Mouse (Mus musculus): Measurements from ENCODE around the gene Ocm. TPM values are rescaled to one million over a fixed set of nuclear protein-coding genes. Genes with fewer than 3 reads are reported as not detected.
"Not testable (repeated sequence)": the region's sequence is repeated elsewhere in the genome, so short reads cannot be mapped to it uniquely, and the experiment has no call there.

The Ocm gene
- polyA plus RNA-seq, 1 experiment from 2014 or later: 0.59 TPM

GRCm38 (mm10) chr5:144014551-144015311 lies 11.7 kb downstream of the Ocm start, which contains the start of gene Ccz1:
Ccz1 (minus strand) TSS chr5:144014877.
- 3% methylated on average over 44 of the region's 47 CpGs for WGBS

GRCm38 (mm10) chr5:144013366-144014134 lies 12.9 kb downstream of the Ocm start:
- H3K4me1 ChIP-seq (ENCODE audit: control insufficient read depth, insufficient read depth, low read depth, low read length); ATAC-seq; H3K9ac ChIP-seq (ENCODE audit: low read depth, low read length); H3K9me3 ChIP-seq (ENCODE audit: control insufficient read depth, low read length); H3K27me3 ChIP-seq (replicated peaks; ENCODE audit: control insufficient read depth, insufficient read depth, low read length); H3K27ac ChIP-seq (ENCODE audit: low read depth, low read length): not testable (repeated sequence)
- 69% methylated on average over 12 of the region's 13 CpGs for WGBS
- peaks cover 30% of the 10 kb centered on the region for H3K36me3 ChIP-seq (ENCODE audit: control insufficient read depth, insufficient read depth, low read length)
- peak overlapping the region; percentile 96 for H3K4me3 ChIP-seq (ENCODE audit: low read length)
- peak overlapping the region; percentile 54 for H3K4me2 ChIP-seq (ENCODE audit: low read length)

More at GRCm38 (mm10) chr5:144014551-144015311, 11.7 kb downstream of the Ocm start, which contains the start of gene Ccz1:
- Histone ChIP-seq H3K9me3 (ENCODE audit: control insufficient read depth, low read length) (no peaks in the 10 kb centered on the region), H3K9ac (ENCODE audit: low read depth, low read length) (peak within 1 kb of the TSS; percentile 95), H3K4me3 (ENCODE audit: low read length) (peak within 1 kb of the TSS; percentile 96), H3K4me2 (ENCODE audit: low read length) (peak within 1 kb of the TSS; percentile 56), H3K36me3 (ENCODE audit: control insufficient read depth, insufficient read depth, low read length) (peaks cover 21% of the 10 kb centered on the region), H3K27me3 (replicated peaks; ENCODE audit: control insufficient read depth, insufficient read depth, low read length) (no peaks in the 10 kb centered on the region), H3K4me1 (ENCODE audit: control insufficient read depth, insufficient read depth, low read depth, low read length) (peaks cover 4% of the 10 kb centered on the region), H3K27ac (ENCODE audit: low read depth, low read length) (peak within 1 kb of the TSS; percentile 81)
- peak; percentile 100 for ATAC-seq

DNA sequence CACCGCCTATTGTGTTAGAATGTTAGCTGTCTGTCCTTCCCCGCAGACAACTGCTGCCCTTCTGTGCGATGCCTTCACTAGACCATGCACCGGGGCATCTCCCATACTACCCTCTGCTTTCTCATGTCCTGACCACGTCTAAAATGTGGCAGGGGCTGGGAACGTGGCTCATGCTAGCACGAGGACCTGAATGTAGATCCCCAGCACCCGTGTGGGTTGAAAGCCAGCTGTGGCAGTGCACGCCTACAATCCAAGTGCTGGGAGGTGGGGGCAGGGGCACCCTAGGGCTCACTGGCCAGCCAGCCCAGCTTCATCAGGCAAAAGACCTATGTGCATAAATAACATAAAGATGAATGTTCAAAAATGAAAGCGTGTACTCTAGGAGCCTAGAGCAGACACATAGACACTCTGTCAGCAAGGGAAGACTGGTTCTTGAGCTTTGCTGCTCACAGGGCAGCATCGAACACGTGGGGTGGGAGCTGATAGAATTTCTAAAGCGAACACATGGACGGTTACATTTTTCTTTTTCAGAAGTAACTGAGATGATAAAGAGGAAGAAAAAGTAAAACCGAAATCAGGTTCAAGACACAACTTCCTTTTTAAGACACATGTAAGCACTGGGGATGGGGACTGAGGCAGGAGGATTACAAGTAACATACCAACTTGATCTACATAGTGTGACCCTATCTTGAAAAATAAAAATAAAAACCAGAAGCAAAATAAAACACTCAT lies 23.8 kb downstream of the Ocm start:
- H3K9ac ChIP-seq (ENCODE audit: low read depth, low read length): no peak overlapping the region
- no peak overlapping the region for H3K4me3 ChIP-seq (ENCODE audit: low read length)
- no peak overlapping the region for H3K27ac ChIP-seq (ENCODE audit: low read depth, low read length)
- H3K36me3 ChIP-seq (ENCODE audit: control insufficient read depth, insufficient read depth, low read length): peaks cover 48% of the 10 kb centered on the region
- no peak overlapping the region for H3K4me2 ChIP-seq (ENCODE audit: low read length)
- H3K4me1 ChIP-seq (ENCODE audit: control insufficient read depth, insufficient read depth, low read depth, low read length): no peaks in the 10 kb centered on the region
- H3K27me3 ChIP-seq (replicated peaks; ENCODE audit: control insufficient read depth, insufficient read depth, low read length): no peaks in the 10 kb centered on the region
- H3K9me3 ChIP-seq (ENCODE audit: control insufficient read depth, low read length): no peaks in the 10 kb centered on the region
- ATAC-seq: no peak
- 88% methylated on average over 15 of the region's 15 CpGs for WGBS

GRCm38 (mm10) chr5:143999409-143999808 lies 27.1 kb downstream of the Ocm start:
- H3K36me3 ChIP-seq (ENCODE audit: control insufficient read depth, insufficient read depth, low read length): peaks cover 53% of the 10 kb centered on the region
- no peak overlapping the region for H3K4me3 ChIP-seq (ENCODE audit: low read length)
- no peak overlapping the region for H3K9ac ChIP-seq (ENCODE audit: low read depth, low read length)
- no peaks in the 10 kb centered on the region for H3K27me3 ChIP-seq (replicated peaks; ENCODE audit: control insufficient read depth, insufficient read depth, low read length)
- H3K4me1 ChIP-seq (ENCODE audit: control insufficient read depth, insufficient read depth, low read depth, low read length): no peaks in the 10 kb centered on the region
- H3K4me2 ChIP-seq (ENCODE audit: low read length): no peak overlapping the region
- no peaks in the 10 kb centered on the region for H3K9me3 ChIP-seq (ENCODE audit: control insufficient read depth, low read length)
- ATAC-seq: no peak
- H3K27ac ChIP-seq (ENCODE audit: low read depth, low read length): no peak overlapping the region
- 81% methylated on average over 1 of the region's 1 CpGs for WGBS

DNA sequence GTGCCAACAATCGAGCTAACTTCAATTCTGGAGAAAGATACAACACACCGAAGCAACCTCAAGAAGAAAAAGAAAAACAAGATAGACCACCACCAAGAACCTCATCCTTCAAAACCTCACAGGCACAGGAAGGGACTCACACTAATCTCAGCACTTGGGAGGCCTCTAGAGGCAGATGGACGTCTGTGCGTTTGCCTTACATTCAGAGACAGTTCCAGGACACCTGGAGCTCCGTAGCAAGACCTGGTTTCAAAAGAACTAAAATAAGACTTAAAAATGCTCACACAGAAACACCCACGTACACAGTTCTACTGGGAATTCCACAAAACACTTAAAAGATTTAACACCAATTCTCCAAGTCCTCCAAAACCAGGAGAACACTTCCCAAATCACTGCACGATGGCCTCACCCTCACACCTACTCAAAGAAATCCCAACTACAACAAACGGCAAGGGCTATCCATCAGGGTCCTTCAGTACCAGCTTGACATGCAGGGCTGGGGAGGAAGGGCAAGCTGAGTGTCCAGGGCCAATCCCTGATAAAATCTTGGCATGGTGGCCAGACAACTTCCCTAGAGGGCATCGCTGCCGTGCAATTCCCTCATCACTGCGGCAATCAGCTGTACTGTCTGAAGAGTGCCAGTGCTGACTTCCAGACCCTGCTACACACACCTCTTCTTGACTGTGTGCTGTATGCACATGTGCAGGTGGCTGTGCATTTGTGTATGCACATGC lies 31.7 kb downstream of the Ocm start:
- Histone ChIP-seq H3K36me3 (ENCODE audit: control insufficient read depth, insufficient read depth, low read length) (peaks cover 61% of the 10 kb centered on the region), H3K4me2 (ENCODE audit: low read length) (no peak overlapping the region), H3K27ac (ENCODE audit: low read depth, low read length) (no peak overlapping the region), H3K9ac (ENCODE audit: low read depth, low read length) (no peak overlapping the region), H3K9me3 (ENCODE audit: control insufficient read depth, low read length) (no peaks in the 10 kb centered on the region), H3K4me3 (ENCODE audit: low read length) (no peak overlapping the region), H3K27me3 (replicated peaks; ENCODE audit: control insufficient read depth, insufficient read depth, low read length) (no peaks in the 10 kb centered on the region), H3K4me1 (ENCODE audit: control insufficient read depth, insufficient read depth, low read depth, low read length) (no peaks in the 10 kb centered on the region)
- WGBS: 77% methylated on average over 11 of the region's 11 CpGs
- no peak for ATAC-seq

- Histone ChIP-seq H3K36me3 (ENCODE audit: control insufficient read depth, insufficient read depth, low read length) (peaks cover 64% of the 10 kb centered on the region), H3K4me2 (ENCODE audit: low read length) (no peak overlapping the region), H3K27me3 (replicated peaks; ENCODE audit: control insufficient read depth, insufficient read depth, low read length) (no peaks in the 10 kb centered on the region), H3K4me3 (ENCODE audit: low read length) (no peak overlapping the region), H3K9ac (ENCODE audit: low read depth, low read length) (no peak overlapping the region), H3K27ac (ENCODE audit: low read depth, low read length) (no peak overlapping the region), H3K4me1 (ENCODE audit: control insufficient read depth, insufficient read depth, low read depth, low read length) (no peaks in the 10 kb centered on the region), H3K9me3 (ENCODE audit: control insufficient read depth, low read length) (no peaks in the 10 kb centered on the region)
- ATAC-seq: no peak
- WGBS: 94% methylated on average over 5 of the region's 5 CpGs
Measured at GRCm38 (mm10) chr5:143993849-143994248, 32.6 kb downstream of the Ocm start.

DNA sequence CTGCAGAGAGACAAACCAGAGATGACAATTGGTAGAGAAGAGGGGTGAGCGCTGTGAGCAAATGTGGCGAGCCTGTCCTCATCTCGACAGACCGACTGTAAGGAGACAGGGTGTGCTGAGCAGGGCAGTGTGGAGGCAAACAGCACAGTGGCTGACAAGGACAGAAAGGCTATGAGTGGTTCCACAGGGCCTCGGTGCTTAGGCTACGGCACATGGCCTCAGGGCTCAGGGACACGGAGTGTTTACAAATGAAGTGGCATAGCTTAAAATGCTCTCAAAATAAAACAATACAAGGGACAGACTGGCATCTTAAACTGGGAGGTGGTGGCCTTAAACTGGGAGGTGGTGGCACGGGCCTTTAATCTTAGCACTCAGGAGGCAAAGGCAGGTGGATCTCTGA lies 33.2 kb downstream of the Ocm start:
- no peak for ATAC-seq
- no peak overlapping the region for H3K4me2 ChIP-seq (ENCODE audit: low read length)
- no peak overlapping the region for H3K4me3 ChIP-seq (ENCODE audit: low read length)
- WGBS: 90% methylated on average over 8 of the region's 8 CpGs
- no peak overlapping the region for H3K9ac ChIP-seq (ENCODE audit: low read depth, low read length)
- no peaks in the 10 kb centered on the region for H3K27me3 ChIP-seq (replicated peaks; ENCODE audit: control insufficient read depth, insufficient read depth, low read length)
- H3K36me3 ChIP-seq (ENCODE audit: control insufficient read depth, insufficient read depth, low read length): peaks cover 65% of the 10 kb centered on the region
- no peaks in the 10 kb centered on the region for H3K4me1 ChIP-seq (ENCODE audit: control insufficient read depth, insufficient read depth, low read depth, low read length)
- no peaks in the 10 kb centered on the region for H3K9me3 ChIP-seq (ENCODE audit: control insufficient read depth, low read length)
- no peak overlapping the region for H3K27ac ChIP-seq (ENCODE audit: low read depth, low read length)

- H3K36me3 ChIP-seq (ENCODE audit: control insufficient read depth, insufficient read depth, low read length): peaks cover 60% of the 10 kb centered on the region
- ATAC-seq: no peak
Measured at GRCm38 (mm10) chr5:143992661-143993060, 33.8 kb downstream of the Ocm start.

More at GRCm38 (mm10) chr5:143992661-143993060, 33.8 kb downstream of the Ocm start:
- Histone ChIP-seq H3K4me2 (ENCODE audit: low read length) (no peak overlapping the region), H3K4me1 (ENCODE audit: control insufficient read depth, insufficient read depth, low read depth, low read length) (no peaks in the 10 kb centered on the region), H3K27ac (ENCODE audit: low read depth, low read length) (no peak overlapping the region), H3K9ac (ENCODE audit: low read depth, low read length) (no peak overlapping the region), H3K27me3 (replicated peaks; ENCODE audit: control insufficient read depth, insufficient read depth, low read length) (no peaks in the 10 kb centered on the region), H3K9me3 (ENCODE audit: control insufficient read depth, low read length) (no peaks in the 10 kb centered on the region), H3K4me3 (ENCODE audit: low read length) (no peak overlapping the region)
- 86% methylated on average over 10 of the region's 10 CpGs for WGBS

All from hindbrain, embryonic 16.5 days (tissue).